Mouse (Mus musculus) heart, adult 8-10 months (tissue): ENCODE results near the gene Tex37. TPM values are rescaled to one million over a fixed set of nuclear protein-coding genes. Genes with fewer than 3 reads are reported as not detected.

Source experiments
- DNase-seq: peaks from one replicate; pipeline ENCODE4 v3.0.0; 2022; ENCODE audit warnings: low spot score
- total RNA-seq, 4 experiments: library from RNA; stranded (reverse); gene quantifications; 2 replicates each; pipeline ENCODE4 v1.2.4; 2022

The Tex37 gene
- not detected for total RNA-seq

DNA sequence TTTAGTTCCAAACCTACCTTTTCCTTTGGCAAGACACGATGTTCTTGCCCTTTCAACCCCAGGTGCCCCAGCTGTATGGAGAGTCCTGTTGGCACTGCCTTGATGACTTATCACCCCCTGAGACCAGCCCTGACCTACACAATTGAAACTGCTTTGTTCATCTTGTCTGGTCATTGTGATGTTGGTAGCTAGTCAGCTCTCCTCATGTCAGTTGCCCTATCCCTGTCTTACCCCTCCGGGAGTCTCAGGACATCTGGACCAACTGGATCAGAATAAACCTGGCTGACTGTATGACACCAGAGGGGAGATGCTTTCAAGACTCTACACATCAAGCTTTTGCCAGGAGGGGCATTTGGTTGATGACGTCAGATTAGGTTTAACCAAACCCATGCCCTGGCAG, at the start of gene Tex37:
Gene Tex37, minus strand, starts transcription at position 101 of the 400 bp plus-strand sequence.
- DNase-seq: no peak

- no peak for DNase-seq
Observed at GRCm38 (mm10) chr6:70968291-70968690, 49.6 kb upstream of the Tex37 start.

DNA sequence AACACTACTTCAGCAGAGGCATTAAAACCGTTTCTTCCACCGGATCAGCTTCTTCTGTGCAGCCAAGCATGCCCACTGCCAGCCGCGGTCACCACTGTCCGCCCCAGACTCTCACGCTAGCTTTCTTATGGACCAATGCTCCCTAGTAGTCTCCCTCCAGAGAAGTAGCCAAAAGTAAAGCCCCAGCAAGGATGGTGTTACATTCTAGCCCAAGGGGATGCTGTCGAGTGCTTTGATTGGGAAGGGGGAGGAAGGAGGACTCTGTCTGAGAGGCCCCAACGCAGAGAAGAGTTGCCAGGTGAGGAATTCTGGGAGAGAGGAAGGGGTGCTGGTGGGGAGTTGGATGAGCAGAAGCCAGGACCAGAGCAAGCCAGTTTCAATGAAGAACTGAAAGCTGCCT, 48.7 kb upstream of the Tex37 start:
- no peak for DNase-seq

DNA sequence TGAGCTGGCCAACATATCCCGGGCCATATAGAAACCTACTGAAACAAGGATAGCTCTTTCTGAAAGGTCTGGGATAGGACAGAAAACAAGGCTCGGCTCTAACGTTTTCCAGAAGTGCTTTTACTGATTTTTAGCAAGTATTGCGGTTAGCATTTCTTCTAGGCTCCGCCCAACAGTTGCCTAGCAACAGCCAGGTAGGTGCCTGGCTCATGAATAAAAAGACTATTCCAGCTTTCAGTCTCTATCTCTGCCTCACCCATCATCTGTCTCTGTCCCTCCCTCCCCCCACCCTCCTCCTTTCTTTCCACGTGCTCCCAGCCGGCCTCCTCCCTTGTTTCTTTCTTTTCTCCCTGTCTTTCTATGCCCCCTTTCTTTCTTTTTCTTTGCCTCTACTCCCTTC, 47.0 kb upstream of the Tex37 start:
- DNase-seq: no peak

DNA sequence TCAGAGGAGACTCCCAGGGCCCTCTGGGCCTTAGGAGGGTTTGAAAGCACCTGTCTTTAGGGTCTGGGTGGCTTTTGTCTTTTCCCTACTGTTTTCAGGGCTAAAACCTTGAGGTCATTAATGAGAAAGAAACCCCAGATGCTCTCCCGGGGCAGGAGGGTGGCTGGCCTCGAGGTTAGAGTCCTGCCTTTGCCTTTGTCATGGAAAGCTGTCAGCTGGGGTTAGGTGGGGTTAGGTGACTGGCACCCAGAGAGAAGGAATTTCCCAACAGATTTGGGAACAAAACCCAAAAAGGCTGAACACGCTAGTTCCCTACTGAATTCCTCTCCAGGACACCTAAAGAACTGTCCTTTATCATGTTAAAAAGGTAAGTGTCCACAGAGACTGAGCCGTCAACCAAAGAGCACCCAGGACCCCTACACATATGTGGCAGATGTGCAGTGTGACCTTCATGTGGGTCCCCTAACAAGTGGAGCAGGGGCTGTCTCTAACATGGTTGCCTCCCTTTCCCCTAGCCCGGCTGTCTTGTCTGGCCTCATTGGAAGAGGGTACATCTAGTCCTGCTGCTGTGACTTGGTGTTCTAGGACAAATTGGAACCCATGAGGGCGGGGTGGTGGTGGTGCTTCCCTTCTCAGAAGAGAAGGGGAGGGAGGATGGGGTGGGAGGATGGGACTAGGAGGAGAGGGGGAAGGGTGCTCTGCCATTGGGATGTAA, 45.5 kb upstream of the Tex37 start:
- no peak for DNase-seq

GRCm38 (mm10) chr6:70957341-70957940, 38.7 kb upstream of the Tex37 start:
- no peak for DNase-seq

DNA sequence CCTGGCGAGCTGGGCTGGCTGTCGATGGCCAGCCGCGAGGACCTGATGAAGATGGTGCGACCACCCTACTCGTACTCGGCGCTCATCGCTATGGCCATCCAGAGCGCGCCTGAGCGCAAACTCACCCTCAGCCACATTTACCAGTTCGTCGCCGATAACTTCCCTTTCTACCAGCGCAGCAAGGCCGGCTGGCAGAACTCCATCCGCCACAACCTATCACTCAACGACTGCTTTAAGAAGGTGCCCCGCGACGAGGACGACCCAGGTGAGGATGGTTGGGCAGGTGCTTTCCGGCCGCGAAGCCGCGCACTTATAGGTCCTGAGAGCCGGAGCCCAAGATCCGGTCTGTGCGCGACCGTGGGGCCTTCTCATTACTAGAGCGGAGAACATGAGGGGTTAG, 38.2 kb upstream of the Tex37 start:
- DNase-seq: no peak

GRCm38 (mm10) chr6:70956285-70956912, 37.7 kb upstream of the Tex37 start, which contains the start of gene Foxi3:
Gene Foxi3, plus strand, starts transcription at chr6:70956531.
- no peak for DNase-seq

- DNase-seq: no peak
Observed at GRCm38 (mm10) chr6:70955841-70956240, 37.1 kb upstream of the Tex37 start.

DNA sequence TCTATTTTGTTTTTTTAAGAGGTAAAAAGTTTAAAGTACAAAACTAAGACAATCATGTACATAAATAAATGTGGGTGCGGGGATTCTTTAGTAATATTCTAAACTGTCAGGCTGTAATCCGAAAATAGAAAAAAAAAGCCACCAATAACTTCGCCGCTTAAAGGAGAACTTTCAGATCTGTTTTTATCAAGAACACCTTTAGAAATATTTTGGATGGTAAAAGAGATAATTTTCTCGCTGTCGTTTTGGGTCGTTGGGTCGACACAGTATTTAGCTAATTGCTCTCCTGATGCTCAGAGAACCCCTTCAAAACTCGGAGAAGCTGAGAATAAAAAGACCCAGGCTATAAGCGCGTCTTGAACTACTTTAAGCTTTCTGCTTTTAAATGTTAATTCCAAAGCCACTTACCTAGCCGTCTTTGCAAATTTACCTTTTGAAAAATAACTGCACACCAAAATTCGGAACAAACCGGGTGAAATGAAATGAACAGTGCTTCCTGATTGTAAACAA, 36.6 kb upstream of the Tex37 start:
- DNase-seq: no peak

DNA sequence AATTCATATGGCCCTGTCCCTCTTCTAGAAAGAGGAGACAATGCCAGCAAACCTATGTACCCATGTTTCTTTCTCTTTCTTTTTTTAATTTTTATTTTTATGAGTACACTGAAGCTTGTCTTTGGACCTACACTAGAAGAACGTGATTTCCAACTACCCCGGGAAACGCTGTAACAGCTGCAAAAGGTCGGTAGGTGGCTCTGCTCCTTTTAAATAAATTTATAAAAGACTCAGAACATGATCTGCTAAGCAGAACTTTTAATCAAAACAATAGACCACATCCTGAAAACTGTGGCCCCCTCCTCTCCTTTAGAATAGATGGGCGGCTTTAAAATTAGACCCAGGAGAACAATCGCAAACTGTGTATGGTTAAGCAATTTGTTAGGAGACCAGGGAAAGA, 35.3 kb upstream of the Tex37 start:
- no peak for DNase-seq

DNA sequence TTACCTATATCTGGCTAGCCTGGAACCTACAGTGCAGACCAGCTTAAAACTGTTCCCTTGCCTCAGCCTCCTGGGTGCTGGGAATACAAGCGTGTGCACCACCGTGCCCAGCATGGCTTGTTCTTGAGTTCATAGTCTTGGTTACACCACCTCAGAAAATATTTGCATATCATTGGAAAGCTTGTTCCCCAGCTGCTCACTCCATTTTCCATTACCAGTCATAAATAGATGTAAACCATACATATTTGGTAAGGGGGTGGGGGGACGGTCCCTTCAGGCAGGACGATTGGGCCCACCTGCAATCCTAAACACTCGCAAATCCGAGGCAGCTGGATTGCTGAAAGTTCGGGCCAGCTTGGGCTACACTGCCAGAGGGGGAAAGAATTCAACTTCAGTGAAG, 34.5 kb upstream of the Tex37 start:
- DNase-seq: no peak

DNA sequence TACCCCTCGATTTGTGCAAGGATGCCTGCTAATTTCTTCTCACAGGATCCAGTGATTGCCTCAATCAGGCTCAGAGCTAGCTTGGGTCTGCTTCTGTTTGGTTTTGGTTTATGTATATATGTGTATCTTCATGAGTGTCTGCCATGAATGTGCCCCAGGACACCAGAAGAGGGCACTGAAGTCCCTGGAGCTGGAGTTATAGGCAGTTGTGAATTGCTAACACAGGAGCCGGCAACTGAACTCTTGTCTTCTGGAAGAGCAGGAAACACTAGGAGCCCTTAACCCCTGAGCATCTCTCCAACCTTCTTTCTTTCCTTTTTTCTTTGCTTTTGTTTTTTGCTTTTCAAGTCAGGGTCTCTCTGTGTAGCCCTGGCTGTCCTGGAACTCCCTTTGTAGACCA, 13.1 kb upstream of the Tex37 start:
- DNase-seq: no peak

- peak; percentile 11 for DNase-seq
Observed at GRCm38 (mm10) chr6:70921274-70922074, 2.7 kb upstream of the Tex37 start.

GRCm38 (mm10) chr6:70912396-70912765, 6.3 kb downstream of the Tex37 start:
- no peak for DNase-seq

DNA sequence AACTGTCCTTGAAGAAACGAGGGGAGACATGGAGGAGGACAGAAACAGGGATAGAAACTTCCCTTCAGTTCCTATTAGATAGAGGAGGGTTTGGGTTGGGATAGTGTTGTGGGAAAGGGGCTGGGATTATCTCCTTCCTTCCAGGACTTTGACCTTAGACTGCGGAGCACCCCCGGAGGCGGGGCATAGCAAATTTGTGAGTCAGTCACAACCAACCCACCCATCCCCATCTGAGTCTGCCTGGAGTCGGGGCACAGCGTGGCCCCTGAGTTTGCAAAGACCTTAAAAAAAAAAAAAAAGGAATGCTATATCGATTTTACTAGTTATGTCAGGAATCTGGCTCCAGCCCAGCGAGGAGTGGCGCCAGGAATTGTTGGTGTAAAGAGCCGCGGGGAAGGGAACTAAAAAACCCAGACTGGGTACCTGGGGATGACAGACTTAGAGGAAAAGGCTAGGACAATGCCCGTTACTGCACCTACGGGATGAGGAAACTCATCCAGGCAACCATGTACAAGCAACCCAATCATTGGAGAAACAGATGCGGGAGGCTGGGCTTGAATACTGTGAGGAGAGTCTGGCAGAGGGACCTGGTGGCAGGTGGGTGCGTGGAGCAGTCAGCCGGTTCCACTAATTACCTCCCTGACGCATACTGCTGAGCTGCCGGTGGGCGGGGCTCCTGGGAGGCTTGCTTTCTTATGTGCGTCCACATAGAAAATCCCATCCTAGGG, 6.9 kb downstream of the Tex37 start:
- no peak for DNase-seq

- DNase-seq: no peak
Observed at GRCm38 (mm10) chr6:70910285-70910684, 8.4 kb downstream of the Tex37 start.

- no peak for DNase-seq
Observed at GRCm38 (mm10) chr6:70909572-70909971, 9.2 kb downstream of the Tex37 start.

- DNase-seq: no peak
Observed at GRCm38 (mm10) chr6:70903689-70904088, 15.0 kb downstream of the Tex37 start.

DNA sequence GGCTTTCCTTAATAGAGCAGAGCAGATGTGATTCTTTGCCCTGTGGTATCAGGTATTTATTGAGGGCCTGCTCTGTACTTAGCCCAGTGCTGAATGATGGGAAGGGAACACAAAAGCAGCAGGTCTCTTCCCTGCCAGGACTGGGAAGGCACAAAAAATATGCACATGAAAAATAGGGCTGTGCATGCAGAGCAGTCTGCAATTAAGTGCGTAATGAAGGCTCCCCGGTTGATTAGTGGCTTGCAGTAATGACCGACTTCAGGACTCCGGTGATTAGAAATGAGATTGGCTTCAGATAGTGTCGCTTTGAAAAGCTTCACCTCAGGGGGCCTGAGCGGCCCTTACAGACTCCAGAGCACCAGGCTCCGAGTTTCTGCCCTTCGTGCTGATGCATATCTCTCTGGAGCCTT, 19.1 kb downstream of the Tex37 start:
- DNase-seq: no peak

DNA sequence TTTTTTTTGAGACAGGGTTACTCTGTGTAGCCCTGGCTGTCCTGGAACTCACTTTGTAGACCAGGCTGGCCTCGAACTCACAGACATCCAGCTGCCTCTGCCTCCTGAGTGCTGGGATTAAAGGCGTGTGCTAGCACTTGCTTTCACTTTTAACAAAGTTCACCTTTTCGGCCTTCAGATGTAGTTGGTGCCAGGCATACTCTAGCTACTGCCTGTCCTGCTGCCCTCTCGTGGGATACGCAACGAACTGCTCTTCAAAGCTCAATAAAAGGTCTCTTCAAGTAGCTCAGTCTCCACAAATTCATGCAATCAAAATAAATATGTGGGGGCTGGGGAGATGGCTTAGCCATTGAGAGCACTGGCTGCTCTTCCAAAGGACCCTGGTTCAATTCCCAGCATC, 20.6 kb downstream of the Tex37 start:
- no peak for DNase-seq
